Mouse (Mus musculus): Measurements from ENCODE around the gene Rbm3. TPM values are rescaled to one million over a fixed set of nuclear protein-coding genes. Genes with fewer than 3 reads are reported as not detected.

Gene Rbm3
- 1,314 and 1,321 TPM in 2 replicates for total RNA-seq (2017)

GRCm38 (mm10) chrX:8145153-8145991, at the start of gene Rbm3:
TSS of gene Rbm3 (minus strand) at chrX:8145880.
- ATAC-seq (replicated peaks; ENCODE audit: low read depth, poor library complexity, severe bottlenecking) = peak; percentile 86

- ATAC-seq (replicated peaks; ENCODE audit: low read depth, poor library complexity, severe bottlenecking) = peak; percentile 40
These were observed 47.7 kb upstream of the Rbm3 start, which contains the start of gene Ebp for GRCm38 (mm10) chrX:8193419-8193723. TSS of gene Ebp (minus strand) at chrX:8193512.

GRCm38 (mm10) chrX:8192640-8193418, 47.1 kb upstream of the Rbm3 start:
- ATAC-seq (replicated peaks; ENCODE audit: low read depth, poor library complexity, severe bottlenecking) = peak; percentile 99

GRCm38 (mm10) chrX:8192126-8192639, 46.5 kb upstream of the Rbm3 start:
- no peak; the same call in 1 of the 2 replicates for ATAC-seq (replicated peaks; ENCODE audit: low read depth, poor library complexity, severe bottlenecking)

- no peak for ATAC-seq (replicated peaks; ENCODE audit: low read depth, poor library complexity, severe bottlenecking)
These were observed 37.3 kb upstream of the Rbm3 start for GRCm38 (mm10) chrX:8182871-8183540.

- ATAC-seq (replicated peaks; ENCODE audit: low read depth, poor library complexity, severe bottlenecking) = no peak
These were observed 34.0 kb upstream of the Rbm3 start for GRCm38 (mm10) chrX:8179646-8180045.

GRCm38 (mm10) chrX:8178871-8179270, 33.2 kb upstream of the Rbm3 start:
- ATAC-seq (replicated peaks; ENCODE audit: low read depth, poor library complexity, severe bottlenecking) = no peak

GRCm38 (mm10) chrX:8175504-8176385, 30.1 kb upstream of the Rbm3 start, which contains the start of gene Tbc1d25:
TSS of gene Tbc1d25 (minus strand) at chrX:8176181.
- ATAC-seq (replicated peaks; ENCODE audit: low read depth, poor library complexity, severe bottlenecking) = peak; percentile 87

- ATAC-seq (replicated peaks; ENCODE audit: low read depth, poor library complexity, severe bottlenecking) = no peak
These were observed 29.5 kb upstream of the Rbm3 start for GRCm38 (mm10) chrX:8175169-8175503.

GRCm38 (mm10) chrX:8167716-8168647, 22.3 kb upstream of the Rbm3 start:
- peak; percentile 81 for ATAC-seq (replicated peaks; ENCODE audit: low read depth, poor library complexity, severe bottlenecking)

GRCm38 (mm10) chrX:8164471-8164870, 18.8 kb upstream of the Rbm3 start:
- ATAC-seq (replicated peaks; ENCODE audit: low read depth, poor library complexity, severe bottlenecking) = no peak

- ATAC-seq (replicated peaks; ENCODE audit: low read depth, poor library complexity, severe bottlenecking) = no peak
These were observed 17.4 kb upstream of the Rbm3 start for GRCm38 (mm10) chrX:8163076-8163475.

GRCm38 (mm10) chrX:8143750-8144149, 1.9 kb downstream of the Rbm3 start:
- ATAC-seq (replicated peaks; ENCODE audit: low read depth, poor library complexity, severe bottlenecking) = no peak

GRCm38 (mm10) chrX:8142948-8143347, 2.7 kb downstream of the Rbm3 start:
- no peak for ATAC-seq (replicated peaks; ENCODE audit: low read depth, poor library complexity, severe bottlenecking)

- no peak for ATAC-seq (replicated peaks; ENCODE audit: low read depth, poor library complexity, severe bottlenecking)
These were observed 4.6 kb downstream of the Rbm3 start for GRCm38 (mm10) chrX:8141058-8141457.

- ATAC-seq (replicated peaks; ENCODE audit: low read depth, poor library complexity, severe bottlenecking) = no peak
These were observed 5.2 kb downstream of the Rbm3 start for GRCm38 (mm10) chrX:8140446-8140845.

- ATAC-seq (replicated peaks; ENCODE audit: low read depth, poor library complexity, severe bottlenecking) = no peak
These were observed 6.2 kb downstream of the Rbm3 start for GRCm38 (mm10) chrX:8139480-8139879.

- no peak for ATAC-seq (replicated peaks; ENCODE audit: low read depth, poor library complexity, severe bottlenecking)
These were observed 9.8 kb downstream of the Rbm3 start for GRCm38 (mm10) chrX:8135886-8136285.
